In the genomic region with DNA sequence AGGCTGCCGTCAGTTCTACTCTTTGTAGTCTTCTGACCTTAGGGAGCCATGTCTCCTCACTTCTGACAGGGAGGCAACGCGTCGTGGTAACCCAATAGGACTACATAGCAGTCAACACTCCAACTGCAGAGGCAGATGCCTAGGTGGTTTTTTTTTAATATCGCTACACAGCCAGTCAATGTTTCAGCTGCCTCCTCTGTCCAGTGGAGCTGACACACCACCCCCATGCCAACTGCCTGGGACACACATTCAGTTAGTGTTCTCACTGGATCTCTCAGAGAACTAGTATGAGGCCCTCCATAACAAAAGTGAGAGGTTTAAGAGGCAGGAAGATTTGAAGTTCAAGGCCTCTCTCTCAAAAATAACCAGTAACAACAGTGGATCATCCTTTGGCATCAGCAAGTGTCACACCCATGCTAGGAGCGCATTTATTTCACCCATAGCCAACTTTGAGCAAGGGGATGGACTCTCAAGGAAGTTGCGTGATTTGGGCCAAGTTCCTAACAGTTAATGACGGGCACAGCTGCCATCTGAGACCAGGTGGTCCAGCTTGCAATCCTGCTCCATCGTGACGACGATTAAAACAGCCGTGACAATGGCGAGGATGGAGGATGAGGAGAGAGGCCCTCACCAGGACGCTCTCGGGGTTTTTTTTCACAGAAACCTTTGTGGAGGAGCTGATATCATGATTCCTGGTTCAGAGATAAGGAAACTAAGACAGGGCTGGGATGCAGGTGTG, we compare ENCODE assay signal across 21 mouse cellular contexts. TPM values are rescaled to one million over a fixed set of nuclear protein-coding genes. Genes with fewer than 3 reads are reported as not detected.
DNase-seq lines count a peak whose midpoint lies in the region; ATAC-seq and TF ChIP-seq lines count a peak whose summit lies in the region.
"Had no signal": no experiment of that assay in that cellular context is flagged by ENCODE, and none has a peak within 500 bp of the region (broad histone marks: within the 10 kb centered on the region; RNA-seq: fewer than 3 reads in every experiment).

No protein-coding gene starts in this region.

- H3K27me3 ChIP-seq in midbrain, embryonic 12.5 days: no peaks in the 10 kb centered on the region
- H3K27me3 ChIP-seq in midbrain, postnatal 0 days (ENCODE audit: insufficient read depth, low read length): no peaks in the 10 kb centered on the region
- H3K27me3 ChIP-seq: forebrain, embryonic 13.5 days; heart, embryonic 15.5 days; liver, embryonic 15.5 days had no signal

- H3K9ac ChIP-seq in midbrain, embryonic 12.5 days (replicated peaks): 0 out of 2 replicates have a peak overlapping the region, but pooled peaks have one; percentile 2
- no peak overlapping the region for H3K9ac ChIP-seq in midbrain, postnatal 0 days (replicated peaks; ENCODE audit: low read length, poor library complexity, severe bottlenecking)
- H3K9ac ChIP-seq: forebrain, embryonic 13.5 days; heart, embryonic 15.5 days; liver, embryonic 15.5 days; lung, embryonic 14.5 days had no signal

- peaks cover 68% of the 10 kb centered on the region for H3K4me1 ChIP-seq in midbrain, embryonic 12.5 days
- no peaks in the 10 kb centered on the region for H3K4me1 ChIP-seq in midbrain, postnatal 0 days (ENCODE audit: insufficient read depth, low read length)

- H3K9me3 ChIP-seq in midbrain, embryonic 12.5 days: no peaks in the 10 kb centered on the region
- no peaks in the 10 kb centered on the region for H3K9me3 ChIP-seq in midbrain, postnatal 0 days (ENCODE audit: low read length)
- H3K9me3 ChIP-seq: forebrain, embryonic 13.5 days; heart, embryonic 15.5 days; liver, embryonic 15.5 days had no signal

- DNase-seq in gastrocnemius, postnatal 25 days: peak; percentile 31
- no peak for DNase-seq in gastrocnemius, postnatal 36 days
- no peak for DNase-seq in midbrain, postnatal 0 days (ENCODE audit: low spot score)
- DNase-seq in retina, embryonic 14.5 days (ENCODE audit: low spot score): peak; percentile 8
- no peak for DNase-seq in retina, postnatal 1 day
- peak; percentile 76 for DNase-seq in skeletal muscle tissue, adult 2 months (ENCODE audit: low read depth, low spot score)
- DNase-seq in Muller cell, postnatal 12 days (ENCODE audit: inconsistent ontology term): no peak
- DNase-seq: adrenal gland, postnatal 25 days; cerebellum, adult 11-12 months; cerebellum, adult 9-11 months; heart, postnatal 36 days; kidney, adult 9 months; lung, embryonic 14.5 days; lung, postnatal 14 days; right cerebral cortex, postnatal 4 days had no signal

- H3K4me3 ChIP-seq in midbrain, embryonic 12.5 days: no peak overlapping the region
- H3K4me3 ChIP-seq in midbrain, postnatal 0 days (ENCODE audit: low read depth, low read length): no peak overlapping the region
- H3K4me3 ChIP-seq: forebrain, embryonic 13.5 days; heart, embryonic 15.5 days; liver, embryonic 15.5 days had no signal

- H3K4me2 ChIP-seq in midbrain, embryonic 12.5 days (replicated peaks): no peak overlapping the region
- no peak overlapping the region for H3K4me2 ChIP-seq in midbrain, postnatal 0 days (ENCODE audit: low read depth, low read length, poor library complexity, severe bottlenecking)
- H3K4me2 ChIP-seq: forebrain, embryonic 13.5 days; heart, embryonic 15.5 days; liver, embryonic 15.5 days; lung, embryonic 14.5 days had no signal

- H3K27ac ChIP-seq in midbrain, embryonic 12.5 days (replicated peaks): peak overlapping the region; percentile 25; the same call in 1 of the 2 replicates
- no peak overlapping the region for H3K27ac ChIP-seq in midbrain, postnatal 0 days (ENCODE audit: low read depth, low read length)
- H3K27ac ChIP-seq: forebrain, embryonic 13.5 days; heart, embryonic 15.5 days; liver, embryonic 15.5 days had no signal

- TF ChIP-seq CTCF in midbrain, postnatal 0 days (IDR thresholded peaks at IDR 0.05): no peak

- peaks cover 70% of the 10 kb centered on the region for H3K36me3 ChIP-seq in midbrain, embryonic 12.5 days
- peaks cover 20% of the 10 kb centered on the region for H3K36me3 ChIP-seq in midbrain, postnatal 0 days (ENCODE audit: insufficient read depth, low read length)

- 81% methylated on average over 15 of the region's 15 CpGs for WGBS in midbrain, embryonic 12.5 days
- WGBS in midbrain, postnatal 0 days: 68% methylated on average over 15 of the region's 15 CpGs

- intact Hi-C loops in gastrocnemius, postnatal 36 days (cut with DNase I): no loop called here

- no peak for ATAC-seq in midbrain, embryonic 12.5 days (ENCODE audit: low FRiP score, low read depth)
- no peak for ATAC-seq in midbrain, postnatal 0 days (ENCODE audit: low FRiP score)
- ATAC-seq: CD4-positive, CD25-positive, alpha-beta regulatory T cell, adult 4 months; forebrain, embryonic 13.5 days; intestine, postnatal 0 days had no signal

RNA-seq across cellular contexts. Expression of gene Msi2, which starts 8.3 kb away (rescaled TPM):
- total RNA-seq in gastrocnemius, postnatal 25 days (2021): 100 to 1,000 TPM; 158 TPM
- 100 to 1,000 TPM; 178 to 179 TPM for total RNA-seq in gastrocnemius, postnatal 36 days (2021)
- polyA plus RNA-seq in midbrain, embryonic 12.5 days (2016; fragmentation: Nextera tagmentation; extraction: Ambion mirVana): 41.5 and 47.9 TPM in 2 replicates
- total RNA-seq in midbrain, postnatal 0 days (2014; rRNA removed): 133 and 142 TPM in 2 replicates
- polyA plus RNA-seq in midbrain, postnatal 0 days (2015; fragmentation: Nextera tagmentation; extraction: Ambion mirVana): 21.6 and 26.9 TPM in 2 replicates

Comparison
In these comparisons a context has a peak if more than half of its experiments do, and no peak if none do; other contexts are left out.
1. DNase-seq: peak in gastrocnemius, postnatal 25 days (single experiment), retina, embryonic 14.5 days (single experiment) and skeletal muscle tissue, adult 2 months (single experiment); none in gastrocnemius, postnatal 36 days (0 of 2), midbrain, postnatal 0 days (single experiment), retina, postnatal 1 day (single experiment) and Muller cell, postnatal 12 days (single experiment).